ENCODE assay signal across 17 mouse cellular contexts in the genomic region with DNA sequence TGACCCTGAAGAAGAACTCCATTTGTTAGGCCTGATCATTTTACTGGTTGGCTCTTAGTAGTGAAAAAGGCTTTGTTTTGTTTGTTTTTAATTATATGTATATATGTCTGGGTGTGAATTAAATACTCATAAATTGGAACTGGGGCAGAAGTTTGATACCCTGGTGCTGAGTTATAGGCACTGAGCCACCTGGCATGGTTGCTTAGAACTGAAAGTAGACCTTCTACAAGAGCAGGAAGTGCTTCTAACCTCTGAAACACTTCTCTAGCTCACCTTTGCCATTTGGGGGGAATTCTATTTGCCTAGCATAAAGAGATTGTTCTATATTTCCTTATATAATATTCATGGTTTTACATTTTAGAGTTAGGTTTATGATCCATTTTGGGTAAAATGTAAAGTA. TPM values are rescaled to one million over a fixed set of nuclear protein-coding genes. Genes with fewer than 3 reads are reported as not detected.
A peak's percentile ranks its signal among the peaks of the same experiment; 100 is the strongest.
DNase-seq lines count a peak whose midpoint lies in the region; ATAC-seq and TF ChIP-seq lines count a peak whose summit lies in the region.
"Had no signal": no experiment of that assay in that cellular context is flagged by ENCODE, and none has a peak within 500 bp of the region (broad histone marks: within the 10 kb centered on the region; RNA-seq: fewer than 3 reads in every experiment).

No protein-coding gene starts in this region.

- H3K27ac ChIP-seq in forebrain, postnatal 0 days (ENCODE audit: low read depth, low read length): no peak overlapping the region
- H3K27ac ChIP-seq: embryonic facial prominence, embryonic 13.5 days; forebrain, embryonic 12.5 days; hindbrain, embryonic 15.5 days had no signal

- H3K4me3 ChIP-seq in forebrain, postnatal 0 days (ENCODE audit: low read depth, low read length): no peak overlapping the region
- H3K4me3 ChIP-seq: embryonic facial prominence, embryonic 13.5 days; forebrain, embryonic 12.5 days; heart, embryonic 12.5 days; hindbrain, embryonic 15.5 days had no signal

- H3K4me1 ChIP-seq in forebrain, postnatal 0 days (ENCODE audit: insufficient read depth): no peaks in the 10 kb centered on the region
- H3K4me1 ChIP-seq: embryonic facial prominence, embryonic 13.5 days; forebrain, embryonic 12.5 days; heart, embryonic 12.5 days; hindbrain, embryonic 15.5 days had no signal

- no peak overlapping the region for H3K9ac ChIP-seq in forebrain, postnatal 0 days
- H3K9ac ChIP-seq: embryonic facial prominence, embryonic 13.5 days; forebrain, embryonic 12.5 days; heart, embryonic 12.5 days; hindbrain, embryonic 15.5 days had no signal

- DNase-seq in gastrocnemius, postnatal 14 days: peak; percentile 8
- no peak for DNase-seq in gastrocnemius, postnatal 25 days
- DNase-seq in A20 (ENCODE audit: low read depth, low spot score): peak; percentile 54
- peak; percentile 26 for DNase-seq in CD4-positive, CD25-positive, alpha-beta regulatory T cell, adult 2 months (ENCODE audit: low read depth, low spot score)
- DNase-seq in embryo, embryonic 10.5 days (ENCODE audit: low spot score): no peak
- DNase-seq in forebrain, postnatal 0 days: no peak
- DNase-seq: adrenal gland, adult 8-10 months; adrenal gland, postnatal 36 days; cerebellum, adult 8-10 months; cerebellum, postnatal 25 days; kidney, adult 8-10 months had no signal

- TF ChIP-seq CTCF in forebrain, postnatal 0 days (IDR thresholded peaks at IDR 0.05; ENCODE audit: low read depth): no peak

- no peaks in the 10 kb centered on the region for H3K27me3 ChIP-seq in forebrain, postnatal 0 days (ENCODE audit: insufficient read depth, low read length)
- H3K27me3 ChIP-seq: embryonic facial prominence, embryonic 13.5 days; forebrain, embryonic 12.5 days; heart, embryonic 12.5 days; hindbrain, embryonic 15.5 days had no signal

- no peak overlapping the region for H3K4me2 ChIP-seq in forebrain, postnatal 0 days (ENCODE audit: low read depth)
- H3K4me2 ChIP-seq: embryonic facial prominence, embryonic 13.5 days; forebrain, embryonic 12.5 days; heart, embryonic 12.5 days; hindbrain, embryonic 15.5 days had no signal

- intact Hi-C loops in gastrocnemius, postnatal 14 days (cut with DNase I; ENCODE audit: low total_unique reads): no loop called here

- no peaks in the 10 kb centered on the region for H3K9me3 ChIP-seq in forebrain, postnatal 0 days (ENCODE audit: low read length)
- H3K9me3 ChIP-seq: embryonic facial prominence, embryonic 13.5 days; forebrain, embryonic 12.5 days; heart, embryonic 12.5 days; hindbrain, embryonic 15.5 days had no signal

- no peaks in the 10 kb centered on the region for H3K36me3 ChIP-seq in forebrain, postnatal 0 days (ENCODE audit: insufficient read depth)
- H3K36me3 ChIP-seq: embryonic facial prominence, embryonic 13.5 days; forebrain, embryonic 12.5 days; heart, embryonic 12.5 days; hindbrain, embryonic 15.5 days had no signal

- ATAC-seq in inflammation-experienced regulatory T-cells, adult 6 months: peak; percentile 56
- ATAC-seq in forebrain, postnatal 0 days: no peak
- ATAC-seq: intestine, postnatal 0 days had no signal

RNA-seq across cellular contexts. Expression of a gene that starts 13.3 kb away (rescaled TPM):
- 10 to 100 TPM; 12.7 to 18.4 TPM for total RNA-seq in gastrocnemius, postnatal 14 days (2021)
- total RNA-seq in gastrocnemius, postnatal 25 days (2021): 10 to 100 TPM; 11.7 to 17.0 TPM
- 10 to 100 TPM; 10.1 to 25.8 (median 15.2) TPM for polyA plus RNA-seq in inflammation-experienced regulatory T-cells, adult 6 months (2017; shearing (Covaris generic))
- total RNA-seq in forebrain, postnatal 0 days (2014; rRNA removed): 11.8 and 14.7 TPM in 2 replicates
- 4.9 and 10.8 TPM in 2 replicates for polyA plus RNA-seq in forebrain, postnatal 0 days (2015; fragmentation: Nextera tagmentation; extraction: Ambion mirVana)

Comparison
In these comparisons a context has a peak if more than half of its experiments do, and no peak if none do; other contexts are left out.
1. DNase-seq: peak in gastrocnemius, postnatal 14 days (single experiment), A20 (single experiment) and CD4-positive, CD25-positive, alpha-beta regulatory T cell, adult 2 months (single experiment); none in gastrocnemius, postnatal 25 days (single experiment), embryo, embryonic 10.5 days (single experiment) and forebrain, postnatal 0 days (single experiment).